In the genomic region with DNA sequence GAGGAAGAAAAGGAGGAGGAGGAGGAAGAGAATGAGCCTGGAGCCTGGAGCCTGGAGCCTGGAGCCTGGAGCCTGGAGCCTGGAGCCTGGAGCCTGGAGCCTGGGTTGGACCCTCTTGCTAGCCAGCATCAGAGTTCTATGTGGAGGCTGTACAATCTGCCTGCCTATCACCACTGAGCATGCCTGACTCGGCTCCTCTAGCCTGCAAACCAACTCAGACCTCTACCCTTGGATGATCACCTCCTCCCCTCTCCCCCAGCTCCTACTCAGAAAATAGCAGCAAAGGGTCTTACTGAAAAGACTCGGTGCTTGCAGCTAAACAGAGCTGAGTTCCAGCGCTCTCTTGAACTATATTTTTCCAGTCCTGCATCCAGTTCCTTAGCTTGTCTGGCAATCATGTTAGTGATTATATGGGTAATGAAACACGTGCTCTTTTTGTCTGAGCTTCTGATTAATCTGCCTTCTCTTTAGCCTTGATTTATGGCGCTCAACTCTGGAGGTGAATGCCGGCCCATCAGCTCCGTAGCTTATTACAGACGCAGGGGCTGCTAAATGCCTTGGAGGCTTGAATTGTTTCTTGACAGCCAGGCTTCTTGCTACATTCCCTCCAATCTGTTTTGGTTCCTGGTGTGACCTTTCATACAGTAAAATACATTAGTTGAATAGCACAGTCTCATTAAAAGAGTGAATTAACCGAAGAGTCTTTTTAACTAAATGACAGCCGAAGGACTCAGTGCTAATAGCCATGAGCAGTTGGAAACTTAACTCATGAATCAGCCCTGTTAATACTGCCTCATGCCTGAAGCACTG, we compare ENCODE assay signal across 14 mouse cellular contexts.
DNase-seq lines count a peak whose midpoint lies in the region; ATAC-seq lines count a peak whose summit lies in the region.
"Had no signal": no experiment of that assay in that cellular context is flagged by ENCODE, and none has a peak within 500 bp of the region (broad histone marks: within the 10 kb centered on the region; RNA-seq: fewer than 3 reads in every experiment).

No protein-coding gene starts in this region.

- peaks cover 19% of the 10 kb centered on the region for H3K27me3 ChIP-seq in kidney, embryonic 16.5 days (ENCODE audit: insufficient read depth, low read length)
- peaks cover 58% of the 10 kb centered on the region for H3K27me3 ChIP-seq in forebrain, embryonic 14.5 days (replicated peaks; ENCODE audit: control insufficient read depth, insufficient read depth, low read length)
- peaks cover 45% of the 10 kb centered on the region for H3K27me3 ChIP-seq in limb, embryonic 10.5 days (ENCODE audit: low read depth, poor library complexity, severe bottlenecking)
- H3K27me3 ChIP-seq in neural tube, embryonic 11.5 days (ENCODE audit: control insufficient read depth, insufficient read depth, low read length), result peaks cover 10% of the 10 kb centered on the region; the same call in 1 of the 2 replicates

- H3K4me1 ChIP-seq in kidney, embryonic 16.5 days (ENCODE audit: insufficient read depth, low read length), result peaks cover 28% of the 10 kb centered on the region
- peaks cover 16% of the 10 kb centered on the region; the same call in 1 of the 2 replicates for H3K4me1 ChIP-seq in forebrain, embryonic 14.5 days (ENCODE audit: control insufficient read depth, insufficient read depth, low read length)
- peaks cover 60% of the 10 kb centered on the region for H3K4me1 ChIP-seq in limb, embryonic 10.5 days
- H3K4me1 ChIP-seq in neural tube, embryonic 11.5 days (ENCODE audit: control insufficient read depth, insufficient read depth, low read length), result peaks cover 8% of the 10 kb centered on the region; the same call in 1 of the 2 replicates
- H3K4me1 ChIP-seq: stomach, embryonic 15.5 days had no signal

- H3K4me2 ChIP-seq in kidney, embryonic 16.5 days (replicated peaks; ENCODE audit: low read depth, low read length), result 0 out of 2 replicates have a peak overlapping the region, but pooled peaks have one; percentile 18
- 0 out of 2 replicates have a peak overlapping the region, but pooled peaks have one; percentile 4 for H3K4me2 ChIP-seq in forebrain, embryonic 14.5 days (ENCODE audit: low read length)
- no peak overlapping the region for H3K4me2 ChIP-seq in neural tube, embryonic 11.5 days (ENCODE audit: low read depth)
- H3K4me2 ChIP-seq: stomach, embryonic 15.5 days had no signal

- intact Hi-C loops in left cerebral cortex, postnatal 4 days (cut with DNase I), result no loop called here

- no peak for DNase-seq in kidney, adult 11 months
- DNase-seq in forebrain, embryonic 14.5 days (ENCODE audit: low spot score), result peak; percentile 90
- peak; percentile 64 for DNase-seq in limb, embryonic 10.5 days (ENCODE audit: low spot score)
- DNase-seq in neural tube, embryonic 11.5 days (ENCODE audit: low spot score), result peak; percentile 69
- DNase-seq in left cerebral cortex, postnatal 4 days, result no peak
- DNase-seq in right cerebral cortex, postnatal 36 days (ENCODE audit: low spot score in 2 of 2), result no peak
- DNase-seq: adrenal gland, adult 8-10 months; cerebellum, adult 11 months; heart, adult 11 months; heart, postnatal 36 days; right cerebral cortex, postnatal 14 days had no signal

- ATAC-seq in kidney, embryonic 16.5 days (ENCODE audit: low FRiP score, low TSS enrichment), result peak; percentile 51
- ATAC-seq in forebrain, embryonic 14.5 days, result peak; percentile 93
- peak; percentile 75 for ATAC-seq in neural tube, embryonic 11.5 days (ENCODE audit: insufficient read depth, low FRiP score, low TSS enrichment)
- no peak for ATAC-seq in monocyte, adult 5-6 weeks (replicated peaks; ENCODE audit: insufficient number of reproducible peaks, low FRiP score, low TSS enrichment, poor library complexity, severe bottlenecking)

- no peaks in the 10 kb centered on the region for H3K9me3 ChIP-seq in kidney, embryonic 16.5 days (ENCODE audit: low read length)
- H3K9me3 ChIP-seq in forebrain, embryonic 14.5 days (replicated peaks; ENCODE audit: control insufficient read depth, low read length), result no peaks in the 10 kb centered on the region
- H3K9me3 ChIP-seq in limb, embryonic 10.5 days (replicated peaks), result no peaks in the 10 kb centered on the region
- H3K9me3 ChIP-seq in neural tube, embryonic 11.5 days (ENCODE audit: control insufficient read depth, low read length), result no peaks in the 10 kb centered on the region
- H3K9me3 ChIP-seq: stomach, embryonic 15.5 days had no signal

- no peaks in the 10 kb centered on the region for H3K36me3 ChIP-seq in kidney, embryonic 16.5 days (ENCODE audit: insufficient read depth, low read length)
- no peaks in the 10 kb centered on the region for H3K36me3 ChIP-seq in forebrain, embryonic 14.5 days (ENCODE audit: control insufficient read depth, insufficient read depth, low read length)
- no peaks in the 10 kb centered on the region for H3K36me3 ChIP-seq in limb, embryonic 10.5 days
- H3K36me3 ChIP-seq in neural tube, embryonic 11.5 days (ENCODE audit: control insufficient read depth, insufficient read depth, low read length), result no peaks in the 10 kb centered on the region
- H3K36me3 ChIP-seq: stomach, embryonic 15.5 days had no signal

- no peak overlapping the region for H3K27ac ChIP-seq in kidney, embryonic 16.5 days (ENCODE audit: low read length)
- H3K27ac ChIP-seq in forebrain, embryonic 14.5 days (ENCODE audit: low read depth, low read length), result no peak overlapping the region; the same call in 1 of the 2 replicates
- H3K27ac ChIP-seq in limb, embryonic 10.5 days, result peak overlapping the region; percentile 78
- no peak overlapping the region for H3K27ac ChIP-seq in neural tube, embryonic 11.5 days (ENCODE audit: low read depth, low read length)
- H3K27ac ChIP-seq: stomach, embryonic 15.5 days had no signal

- H3K9ac ChIP-seq in kidney, embryonic 16.5 days (replicated peaks; ENCODE audit: low read length), result no peak overlapping the region
- no peak overlapping the region for H3K9ac ChIP-seq in forebrain, embryonic 14.5 days (ENCODE audit: low read length)
- no peak overlapping the region for H3K9ac ChIP-seq in neural tube, embryonic 11.5 days (ENCODE audit: low read length)
- H3K9ac ChIP-seq: stomach, embryonic 15.5 days had no signal

- H3K4me3 ChIP-seq in kidney, embryonic 16.5 days (ENCODE audit: low read length), result no peak overlapping the region
- H3K4me3 ChIP-seq in forebrain, embryonic 14.5 days (ENCODE audit: low read depth, low read length), result no peak overlapping the region
- H3K4me3 ChIP-seq in limb, embryonic 10.5 days, result peak overlapping the region; percentile 22
- H3K4me3 ChIP-seq in neural tube, embryonic 11.5 days (ENCODE audit: low read depth, low read length), result no peak overlapping the region
- H3K4me3 ChIP-seq: stomach, embryonic 15.5 days had no signal

- WGBS in kidney, embryonic 16.5 days, result 10% methylated on average over 10 of the region's 10 CpGs
- 5% methylated on average over 10 of the region's 10 CpGs for WGBS in forebrain, embryonic 14.5 days
- 15% methylated on average over 10 of the region's 10 CpGs for WGBS in limb, embryonic 10.5 days
- 20% methylated on average over 10 of the region's 10 CpGs for WGBS in neural tube, embryonic 11.5 days

Comparison
In these comparisons a context has a peak if more than half of its experiments do, and no peak if none do; other contexts are left out.
1. DNase-seq: peak in forebrain, embryonic 14.5 days (single experiment), limb, embryonic 10.5 days (single experiment) and neural tube, embryonic 11.5 days (single experiment); none in kidney, adult 11 months (single experiment), left cerebral cortex, postnatal 4 days (single experiment) and right cerebral cortex, postnatal 36 days (0 of 2).